Mouse (Mus musculus) ovary, adult 18-20 months (tissue): Measurements from ENCODE around the gene Pm20d1.

ENCODE experiments used
- DNase-seq: peaks from one replicate; pipeline ENCODE4 v3.0.0; 2022; ENCODE audit warnings: low spot score, mixed read lengths

Pm20d1 gene

GRCm38 (mm10) chr1:131797202-131797909 is at the start of gene Pm20d1:
Gene Pm20d1, plus strand, starts transcription at chr1:131797381.
- peak; percentile 30 for DNase-seq

GRCm38 (mm10) chr1:131747761-131748160 is 49.4 kb upstream of the Pm20d1 start:
- DNase-seq = no peak

GRCm38 (mm10) chr1:131748636-131749035 is 48.5 kb upstream of the Pm20d1 start:
- DNase-seq = no peak

DNA sequence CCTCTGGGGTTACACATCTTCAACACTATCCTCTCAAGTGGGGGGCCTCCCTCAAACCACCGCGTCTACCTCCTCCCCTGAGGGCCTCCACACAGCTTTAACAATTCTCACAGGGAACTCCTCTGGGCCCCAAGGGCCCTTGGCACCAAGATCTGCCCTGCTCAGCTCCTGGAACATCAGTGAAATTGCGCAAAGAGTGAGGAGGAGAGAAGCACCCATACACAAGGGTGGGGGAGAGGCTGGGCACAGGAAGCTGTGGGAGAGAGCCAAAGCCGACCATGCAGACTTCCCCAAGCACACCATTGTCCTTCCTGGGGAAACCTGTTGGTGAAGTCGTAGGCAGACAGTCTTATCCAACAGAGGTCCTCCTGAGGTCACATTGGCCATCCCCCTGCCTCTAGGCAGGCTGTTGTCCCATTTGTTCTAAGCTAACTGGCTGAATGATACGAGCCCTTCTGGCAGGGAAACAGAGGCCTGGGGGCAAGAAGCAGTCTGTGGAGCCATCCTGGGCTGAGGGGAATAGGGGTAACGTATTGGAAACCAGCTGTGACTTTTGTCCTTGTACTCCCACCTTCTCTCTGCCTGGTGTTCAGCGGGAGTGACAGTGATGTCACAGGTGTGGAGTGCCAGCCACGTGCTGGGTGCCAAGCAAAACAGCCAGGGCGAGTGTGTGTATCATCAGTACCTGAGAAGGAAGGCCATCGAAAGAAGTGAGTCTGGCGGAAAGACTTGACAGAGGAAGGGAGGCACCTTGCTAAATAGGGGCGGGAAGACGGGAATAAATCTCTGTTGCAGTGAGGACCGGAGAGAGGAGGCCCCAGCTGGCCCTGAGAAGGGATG is 47.3 kb upstream of the Pm20d1 start:
- DNase-seq = no peak

- DNase-seq = no peak
Observed at GRCm38 (mm10) chr1:131751181-131751890, 45.8 kb upstream of the Pm20d1 start.

GRCm38 (mm10) chr1:131751891-131752311 is 45.3 kb upstream of the Pm20d1 start:
- peak; percentile 28 for DNase-seq

DNA sequence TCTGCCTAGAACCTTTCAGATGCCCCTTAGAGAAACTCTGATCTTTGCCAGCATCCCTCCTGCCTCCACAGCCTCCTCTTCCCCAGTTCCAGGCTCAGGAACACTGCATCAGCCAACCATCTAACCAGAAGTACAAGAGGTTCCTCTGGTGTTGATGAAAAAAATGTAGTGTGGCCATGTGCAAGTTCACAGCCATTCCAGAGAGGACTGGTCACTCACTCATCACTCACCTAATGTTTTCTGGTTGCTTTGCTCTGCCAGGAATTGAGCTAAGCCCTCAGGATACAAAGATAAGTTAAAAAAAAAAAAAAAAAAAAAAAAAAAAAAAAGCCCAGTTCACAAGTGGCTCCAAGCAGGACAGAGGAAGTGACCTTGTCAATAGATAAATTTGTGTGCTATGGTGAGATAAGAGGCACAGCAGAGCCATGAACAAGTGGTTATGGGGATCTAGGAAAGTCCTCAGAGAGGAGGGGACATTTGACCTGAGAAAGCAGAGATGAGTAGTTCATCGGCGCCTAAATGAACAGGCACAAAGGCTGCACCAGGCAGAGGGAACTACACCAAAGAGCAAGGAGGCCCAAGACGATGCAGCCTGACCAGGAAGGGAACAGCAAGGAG is 42.9 kb upstream of the Pm20d1 start:
- no peak for DNase-seq

DNA sequence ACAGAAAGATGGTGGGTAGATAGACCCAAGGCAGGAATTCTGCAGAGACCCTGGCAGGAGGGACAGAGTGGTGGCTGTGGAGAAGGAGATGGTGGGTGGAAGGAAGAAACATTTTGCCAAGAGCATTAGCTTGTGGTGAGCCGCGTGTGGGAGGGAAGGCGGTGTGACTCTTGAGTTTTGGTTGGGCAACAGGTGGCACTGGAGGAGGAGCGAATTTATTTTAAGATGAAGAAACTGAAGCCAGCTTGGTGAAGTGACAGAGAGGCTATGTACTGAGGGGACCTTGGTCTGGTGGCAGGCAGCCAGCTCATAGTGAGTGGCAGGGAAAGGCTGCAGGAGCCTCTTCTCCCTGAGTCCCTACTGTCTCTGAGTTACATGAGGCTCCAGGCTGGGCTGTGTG is 42.3 kb upstream of the Pm20d1 start:
- DNase-seq = peak; percentile 24

DNA sequence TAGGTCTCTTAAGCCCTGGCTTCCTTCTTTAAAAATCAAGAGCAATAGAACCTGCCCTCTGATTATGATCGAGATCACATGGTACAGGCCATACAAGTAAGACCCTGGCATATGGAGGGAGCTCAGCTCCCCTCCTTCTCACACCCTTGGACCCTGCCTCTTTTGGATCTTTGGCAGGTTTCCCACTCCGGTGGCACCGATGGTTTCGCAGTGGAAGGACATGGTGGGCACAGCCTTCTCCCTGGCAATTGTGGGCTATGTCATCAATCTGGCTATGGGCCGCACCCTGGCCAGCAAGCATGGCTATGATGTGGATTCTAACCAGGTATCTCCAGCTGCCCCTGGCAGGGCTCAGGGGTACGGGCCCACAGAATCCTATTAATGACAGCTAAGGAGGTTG is 40.0 kb upstream of the Pm20d1 start:
- DNase-seq = no peak

DNA sequence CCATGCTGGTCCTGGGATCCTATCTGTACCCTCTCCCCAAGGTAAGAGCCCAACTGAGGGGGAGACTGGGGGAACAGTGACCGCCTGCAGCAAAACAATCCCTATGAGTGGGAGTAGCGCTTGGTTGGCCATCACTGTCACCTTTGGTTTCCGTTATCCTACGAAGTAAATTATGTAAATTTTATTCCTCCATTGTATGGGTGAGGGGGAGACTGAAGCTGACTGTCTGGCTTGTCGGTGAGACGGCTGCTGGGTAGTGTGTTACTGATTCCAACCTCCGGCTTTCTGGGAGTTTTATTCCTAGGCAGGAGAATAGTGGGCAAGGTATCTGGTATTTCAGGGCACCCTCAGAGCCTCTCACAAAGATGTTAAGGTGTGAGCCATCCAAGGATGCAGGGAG is 38.4 kb upstream of the Pm20d1 start:
- no peak for DNase-seq

DNA sequence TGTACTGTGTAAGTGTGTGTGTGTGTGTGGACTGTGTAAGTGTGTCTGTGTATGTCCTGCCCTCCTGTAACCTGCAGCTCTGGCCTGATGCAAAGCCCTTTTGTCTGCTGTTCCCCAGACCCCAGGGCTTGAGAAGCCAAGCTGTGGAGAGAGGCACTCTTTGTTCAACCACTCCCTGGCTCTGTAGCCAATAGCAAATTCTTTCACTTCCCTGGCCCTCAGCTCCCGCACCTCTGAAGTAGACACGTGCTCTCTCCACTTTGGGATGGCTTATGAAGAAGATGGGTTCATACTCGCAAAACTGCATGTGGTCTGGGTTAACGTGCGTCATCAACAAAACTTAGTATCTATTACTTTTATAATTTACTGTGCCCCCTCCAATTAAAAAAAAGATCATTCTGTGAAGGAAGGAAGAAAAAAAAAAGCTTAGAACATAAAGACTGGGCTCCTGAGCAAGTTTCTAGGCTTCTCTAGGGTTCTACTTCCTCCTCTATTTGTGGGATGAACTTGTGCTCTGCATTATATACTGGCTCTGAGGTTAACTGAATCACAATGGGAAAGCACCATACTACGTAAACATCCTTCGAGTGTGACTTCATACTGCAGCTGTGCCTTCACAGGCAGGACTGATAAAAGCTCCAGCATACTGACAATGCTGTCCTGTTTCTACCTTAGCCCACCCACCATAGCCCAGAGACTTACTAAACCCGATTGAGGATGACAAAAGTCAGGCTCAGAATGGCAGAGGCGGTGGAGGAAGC is 37.3 kb upstream of the Pm20d1 start:
- DNase-seq = no peak

DNA sequence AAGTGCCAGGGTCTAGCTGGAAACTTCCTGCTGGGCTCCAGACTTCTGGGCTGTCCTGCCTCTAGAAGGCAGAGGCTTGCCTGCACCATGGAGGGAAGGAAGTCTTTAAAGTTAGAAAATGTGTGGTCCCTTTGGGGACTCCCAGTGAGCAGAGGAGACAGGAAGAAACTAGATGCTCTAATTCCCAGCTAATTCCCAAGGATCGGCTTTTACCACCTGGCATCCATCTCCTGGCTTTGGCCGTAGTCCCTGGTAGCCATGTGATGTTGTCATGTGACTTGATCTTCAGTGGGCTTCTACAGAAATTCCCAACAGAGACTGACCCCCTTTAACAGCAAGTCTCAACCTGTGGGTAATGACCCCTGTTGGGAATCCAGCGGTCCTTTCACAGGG is 36.8 kb upstream of the Pm20d1 start:
- no peak for DNase-seq

DNA sequence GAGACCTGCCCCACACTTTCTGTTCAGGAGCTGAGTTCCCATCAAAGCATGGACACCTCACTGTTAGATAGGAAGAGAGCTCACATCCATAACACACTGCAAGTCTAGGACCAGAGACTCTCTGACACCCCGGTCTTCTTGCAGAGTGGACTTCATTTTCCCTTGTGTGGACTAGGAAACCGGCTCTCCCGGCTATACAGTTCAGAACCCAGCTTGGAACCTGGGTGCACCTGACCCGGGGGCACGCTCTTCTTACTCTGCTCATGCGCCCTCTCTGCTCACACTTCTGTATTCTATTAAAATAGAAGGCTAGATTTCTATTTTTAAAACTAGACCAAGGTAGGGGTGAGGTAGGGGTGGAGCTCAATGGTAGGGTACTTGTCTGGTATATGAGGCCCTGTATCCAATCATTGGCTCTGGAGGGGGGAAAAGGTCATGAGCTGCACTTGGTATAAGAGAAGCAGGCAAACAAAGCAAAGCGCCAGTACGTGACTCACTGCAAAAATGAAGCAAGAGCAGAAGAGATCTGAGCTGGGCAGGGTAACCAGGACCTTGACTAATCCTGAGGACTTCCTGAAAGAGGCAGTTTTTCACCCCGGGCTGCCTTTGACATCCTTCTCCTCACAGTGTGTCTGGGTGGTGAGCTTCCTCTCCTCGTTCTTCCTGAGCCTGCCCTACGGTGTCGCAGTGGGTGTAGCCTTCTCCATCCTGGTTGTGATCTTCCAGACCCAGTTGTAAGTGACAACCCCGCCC is 35.9 kb upstream of the Pm20d1 start:
- DNase-seq = no peak

- no peak for DNase-seq
Observed at GRCm38 (mm10) chr1:131763683-131764082, 33.5 kb upstream of the Pm20d1 start.

DNA sequence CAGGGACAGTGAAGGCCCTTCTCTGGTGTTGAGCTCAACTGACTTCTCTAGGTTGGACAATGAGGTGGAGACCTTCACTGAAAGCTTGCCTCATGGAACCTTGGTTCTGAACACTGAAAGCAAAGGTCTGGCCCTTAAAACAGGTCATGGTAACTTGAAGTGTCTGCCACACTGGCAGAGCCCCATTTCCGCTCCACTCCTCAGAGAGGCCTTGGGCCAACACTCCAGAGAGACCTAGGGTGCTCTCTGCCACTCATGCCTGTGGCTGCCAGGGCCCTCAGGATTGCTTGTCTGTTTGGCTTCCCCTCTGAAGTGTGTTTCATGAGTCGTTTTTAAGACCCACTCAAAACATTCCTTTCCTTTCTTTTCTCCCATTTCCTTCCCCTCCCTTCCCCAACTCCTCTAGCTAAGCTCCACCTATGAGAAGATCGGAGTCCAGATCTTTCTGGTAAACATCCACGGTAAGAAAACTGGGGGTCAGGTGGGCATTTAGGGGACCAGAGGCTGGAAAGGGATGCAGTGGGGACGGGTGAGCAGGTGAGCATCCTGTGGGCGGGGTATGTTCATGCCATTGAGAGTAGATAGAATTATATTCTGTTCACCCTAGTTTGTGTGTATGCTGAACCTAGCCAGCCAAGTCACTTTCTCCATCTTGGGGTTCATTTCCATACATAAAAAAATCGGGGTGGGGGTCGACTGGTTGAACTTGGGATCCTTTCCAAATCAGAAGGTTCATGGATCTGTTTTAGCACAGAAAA is 32.4 kb upstream of the Pm20d1 start:
- no peak for DNase-seq

DNA sequence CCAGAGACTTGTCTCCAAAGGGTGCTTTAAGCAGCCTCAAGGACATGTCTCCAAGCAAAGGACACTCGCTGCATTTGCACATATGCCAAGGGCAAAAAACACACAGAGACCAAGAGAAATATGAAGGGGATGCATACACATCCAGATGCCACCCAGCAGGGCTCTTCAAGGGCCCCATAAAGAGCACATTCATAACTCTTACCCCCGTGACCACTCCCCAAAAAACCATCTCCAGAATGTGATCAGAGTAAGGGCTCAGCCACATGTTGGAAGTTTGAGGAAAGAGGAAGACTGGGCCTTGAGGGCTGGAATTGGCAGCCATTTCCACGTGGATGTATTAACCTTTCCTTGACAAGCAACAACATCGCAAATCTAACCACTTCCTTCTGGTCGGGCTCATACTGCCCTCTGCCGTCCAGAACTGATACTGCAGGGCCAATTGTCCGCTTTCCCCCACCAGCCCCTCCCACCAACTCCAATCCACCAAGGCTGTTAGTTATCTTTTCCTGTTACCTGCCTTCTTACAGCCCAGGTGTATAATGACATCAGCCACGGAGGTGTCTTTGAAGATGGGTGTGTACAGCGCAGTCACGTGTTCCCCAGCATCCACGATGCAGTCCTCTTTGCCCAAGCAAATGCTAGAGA is 31.7 kb upstream of the Pm20d1 start:
- peak; percentile 24 for DNase-seq

DNA sequence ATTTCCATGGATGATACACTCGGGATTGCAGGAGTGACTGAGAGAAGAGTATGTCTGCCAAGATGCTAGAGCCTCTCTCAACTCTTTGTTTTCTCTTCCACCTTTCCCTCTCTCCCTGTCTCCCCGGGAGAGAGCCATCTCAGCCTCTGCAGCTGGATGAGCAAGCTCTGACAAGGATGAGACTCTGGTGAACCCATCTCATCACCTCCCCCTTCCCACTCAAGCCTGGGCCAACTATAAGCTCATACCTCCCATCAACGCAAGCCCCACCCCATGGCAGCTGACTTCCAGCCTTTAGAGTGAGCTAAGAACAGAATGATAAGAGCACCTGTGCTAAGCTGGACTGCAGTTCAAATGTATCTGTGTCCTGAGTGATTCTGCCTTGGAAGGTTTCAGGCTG is 27.9 kb upstream of the Pm20d1 start:
- DNase-seq = no peak

- peak; percentile 34 for DNase-seq
Observed at GRCm38 (mm10) chr1:131770656-131771055, 26.5 kb upstream of the Pm20d1 start.

- DNase-seq = no peak
Observed at GRCm38 (mm10) chr1:131771440-131771839, 25.7 kb upstream of the Pm20d1 start.

GRCm38 (mm10) chr1:131794591-131794990 is 2.6 kb upstream of the Pm20d1 start:
- DNase-seq = no peak
